Mouse (Mus musculus): ENCODE measurements around the gene Pcdh9. TPM values are rescaled to one million over a fixed set of nuclear protein-coding genes. Genes with fewer than 3 reads are reported as not detected.

Gene Pcdh9
- polyA plus RNA-seq, 1 experiment from 2014 or later: 40.4 TPM

DNA sequence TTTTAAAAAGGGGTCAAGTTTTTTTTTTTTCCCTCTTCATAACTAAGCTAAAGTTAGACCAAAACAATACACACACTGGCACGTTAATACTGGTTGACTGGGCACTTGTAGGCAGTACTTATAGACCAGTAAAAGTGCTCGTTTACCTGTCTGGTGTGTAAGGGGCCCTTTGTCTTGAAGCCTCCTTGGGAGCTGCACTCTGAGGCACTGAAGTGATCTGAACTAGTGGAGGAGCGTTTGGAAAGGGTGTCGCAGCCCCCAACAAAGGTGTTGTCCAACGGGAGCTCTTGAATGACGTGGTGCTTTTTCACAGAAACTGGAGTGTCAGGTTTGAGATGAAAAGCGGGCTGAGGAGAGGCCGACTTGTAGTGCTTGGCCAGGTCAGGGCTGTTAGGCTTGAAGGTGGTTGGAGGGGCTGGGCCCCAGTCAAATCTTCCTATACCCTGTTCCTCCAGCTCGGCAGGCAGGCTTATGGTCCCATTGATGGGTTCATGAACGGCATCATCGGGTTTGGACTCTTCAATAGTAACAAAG lies 4.9 kb downstream of the Pcdh9 start:
- ATAC-seq (ENCODE audit: low FRiP score): no peak
- H3K36me3 ChIP-seq (ENCODE audit: control insufficient read depth, insufficient read depth, low read length): no peaks in the 10 kb centered on the region
- WGBS: 84% methylated on average over 11 of the region's 11 CpGs
- no peak overlapping the region for H3K4me2 ChIP-seq
- no peak overlapping the region for H3K9ac ChIP-seq (ENCODE audit: low read length)
- H3K9me3 ChIP-seq (ENCODE audit: control insufficient read depth, low read length): no peaks in the 10 kb centered on the region
- no peaks in the 10 kb centered on the region for H3K27me3 ChIP-seq (ENCODE audit: control insufficient read depth, insufficient read depth, low read length)
- DNase-seq (ENCODE audit: low spot score, missing footprints): no peak
- no peak overlapping the region for H3K27ac ChIP-seq (ENCODE audit: low read depth, low read length)
- H3K4me1 ChIP-seq (ENCODE audit: control insufficient read depth, insufficient read depth, low read length): 0 out of 2 replicates have a peak, but pooled peaks cover 2% of the 10 kb centered on the region
- no peak overlapping the region for H3K4me3 ChIP-seq (ENCODE audit: low read depth, low read length)

DNA sequence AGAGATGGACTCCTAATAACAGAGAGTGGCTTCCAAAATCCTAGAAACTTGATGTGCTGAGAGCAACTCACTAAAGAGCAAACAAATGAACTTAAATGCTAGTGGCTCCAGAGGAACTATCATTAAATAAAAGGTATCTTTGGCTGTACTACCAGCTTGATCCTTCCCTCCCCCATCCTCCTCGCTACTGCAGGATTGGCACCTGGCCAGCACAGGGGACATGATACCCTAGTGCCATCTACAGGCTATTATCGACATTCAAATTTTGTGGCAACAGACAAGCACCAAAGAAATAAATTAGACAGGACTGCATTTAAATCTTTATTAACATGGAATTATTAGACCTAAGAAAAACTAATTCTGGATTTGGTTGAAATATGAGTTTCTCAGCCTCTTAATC lies 6.0 kb downstream of the Pcdh9 start:
- Histone ChIP-seq H3K4me2 (no peak overlapping the region), H3K4me1 (ENCODE audit: control insufficient read depth, insufficient read depth, low read length) (0 out of 2 replicates have a peak, but pooled peaks cover 2% of the 10 kb centered on the region), H3K27ac (ENCODE audit: low read depth, low read length) (no peak overlapping the region), H3K27me3 (ENCODE audit: control insufficient read depth, insufficient read depth, low read length) (no peaks in the 10 kb centered on the region), H3K9me3 (ENCODE audit: control insufficient read depth, low read length) (no peaks in the 10 kb centered on the region), H3K36me3 (ENCODE audit: control insufficient read depth, insufficient read depth, low read length) (no peaks in the 10 kb centered on the region), H3K4me3 (ENCODE audit: low read depth, low read length) (no peak overlapping the region), H3K9ac (ENCODE audit: low read length) (no peak overlapping the region)
- 6% methylated on average over 2 of the region's 2 CpGs for WGBS
- peak; percentile 82 for ATAC-seq (ENCODE audit: low FRiP score)
- peak; percentile 94 for DNase-seq (ENCODE audit: low spot score, missing footprints)

- H3K9me3 ChIP-seq (ENCODE audit: control insufficient read depth, low read length): no peaks in the 10 kb centered on the region
- H3K4me3 ChIP-seq (ENCODE audit: low read depth, low read length): no peak overlapping the region
- H3K4me1 ChIP-seq (ENCODE audit: control insufficient read depth, insufficient read depth, low read length): 0 out of 2 replicates have a peak, but pooled peaks cover 2% of the 10 kb centered on the region
- DNase-seq (ENCODE audit: low spot score, missing footprints) (no peak), ATAC-seq (ENCODE audit: low FRiP score) (no peak)
- 90% methylated on average over 1 of the region's 1 CpGs for WGBS
- H3K36me3 ChIP-seq (ENCODE audit: control insufficient read depth, insufficient read depth, low read length): no peaks in the 10 kb centered on the region
- no peaks in the 10 kb centered on the region for H3K27me3 ChIP-seq (ENCODE audit: control insufficient read depth, insufficient read depth, low read length)
- no peak overlapping the region for H3K27ac ChIP-seq (ENCODE audit: low read depth, low read length)
- H3K4me2 ChIP-seq: no peak overlapping the region
- no peak overlapping the region for H3K9ac ChIP-seq (ENCODE audit: low read length)
Observed at GRCm38 (mm10) chr14:93880071-93880470, 10.4 kb downstream of the Pcdh9 start.

GRCm38 (mm10) chr14:93875968-93876367 lies 14.5 kb downstream of the Pcdh9 start:
- 90% methylated on average over 1 of the region's 1 CpGs for WGBS
- DNase-seq (ENCODE audit: low spot score, missing footprints): no peak

DNA sequence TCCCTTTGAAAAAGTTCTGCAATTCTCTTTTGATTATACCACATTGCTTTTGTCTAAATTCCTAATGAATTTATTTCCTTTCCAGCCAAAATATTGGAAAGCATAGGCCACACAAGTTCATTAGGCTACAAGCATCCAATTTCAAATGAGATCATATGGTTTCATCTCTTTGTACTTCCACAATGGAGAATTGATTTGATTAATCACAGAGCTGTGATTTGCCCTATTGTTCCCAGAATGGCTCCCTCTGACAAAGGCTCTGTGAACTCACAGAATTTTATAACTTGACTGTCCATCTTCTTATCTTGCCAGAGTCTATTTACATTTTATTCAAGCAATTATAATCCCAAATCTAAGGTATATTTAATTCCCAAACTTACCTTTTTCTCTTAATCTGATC lies 22.3 kb downstream of the Pcdh9 start:
- Histone ChIP-seq H3K36me3 (ENCODE audit: control insufficient read depth, insufficient read depth, low read length) (no peaks in the 10 kb centered on the region), H3K4me2 (no peak overlapping the region), H3K4me3 (ENCODE audit: low read depth, low read length) (no peak overlapping the region), H3K4me1 (ENCODE audit: control insufficient read depth, insufficient read depth, low read length) (no peaks in the 10 kb centered on the region), H3K9ac (ENCODE audit: low read length) (no peak overlapping the region), H3K9me3 (ENCODE audit: control insufficient read depth, low read length) (no peaks in the 10 kb centered on the region), H3K27me3 (ENCODE audit: control insufficient read depth, insufficient read depth, low read length) (no peaks in the 10 kb centered on the region), H3K27ac (ENCODE audit: low read depth, low read length) (no peak overlapping the region)
- ATAC-seq (ENCODE audit: low FRiP score) (no peak), DNase-seq (ENCODE audit: low spot score, missing footprints) (no peak)

More at GRCm38 (mm10) chr14:93875968-93876367, 14.5 kb downstream of the Pcdh9 start:
- no peak for ATAC-seq (ENCODE audit: low FRiP score)
- Histone ChIP-seq H3K4me1 (ENCODE audit: control insufficient read depth, insufficient read depth, low read length) (no peaks in the 10 kb centered on the region), H3K9ac (ENCODE audit: low read length) (no peak overlapping the region), H3K9me3 (ENCODE audit: control insufficient read depth, low read length) (no peaks in the 10 kb centered on the region), H3K36me3 (ENCODE audit: control insufficient read depth, insufficient read depth, low read length) (no peaks in the 10 kb centered on the region), H3K4me3 (ENCODE audit: low read depth, low read length) (no peak overlapping the region), H3K27ac (ENCODE audit: low read depth, low read length) (no peak overlapping the region), H3K27me3 (ENCODE audit: control insufficient read depth, insufficient read depth, low read length) (no peaks in the 10 kb centered on the region), H3K4me2 (no peak overlapping the region)

DNA sequence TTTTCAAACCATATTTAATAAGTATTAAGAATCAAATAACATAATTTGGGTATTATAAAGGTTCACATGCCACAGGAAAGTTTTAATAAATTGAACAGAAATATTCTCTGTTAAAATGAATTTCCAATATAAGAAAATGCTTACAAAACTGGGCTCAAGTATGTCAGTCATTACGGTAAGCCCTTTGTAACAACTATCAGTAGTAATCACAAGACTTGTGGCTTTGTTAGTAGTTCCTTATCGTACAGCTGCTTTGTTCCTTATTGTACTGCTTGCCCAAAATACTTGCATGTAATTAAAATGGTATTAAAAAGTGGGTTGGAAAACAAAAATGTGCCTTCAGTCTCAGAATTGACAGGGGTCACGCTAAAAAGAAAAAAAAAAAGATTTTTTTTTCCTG lies 32.4 kb downstream of the Pcdh9 start:
- Histone ChIP-seq H3K9me3 (ENCODE audit: control insufficient read depth, low read length) (no peaks in the 10 kb centered on the region), H3K36me3 (ENCODE audit: control insufficient read depth, insufficient read depth, low read length) (no peaks in the 10 kb centered on the region), H3K27me3 (ENCODE audit: control insufficient read depth, insufficient read depth, low read length) (no peaks in the 10 kb centered on the region), H3K27ac (ENCODE audit: low read depth, low read length) (no peak overlapping the region), H3K9ac (ENCODE audit: low read length) (no peak overlapping the region), H3K4me3 (ENCODE audit: low read depth, low read length) (no peak overlapping the region), H3K4me2 (no peak overlapping the region), H3K4me1 (ENCODE audit: control insufficient read depth, insufficient read depth, low read length) (no peaks in the 10 kb centered on the region)
- WGBS: 71% methylated on average over 3 of the region's 3 CpGs
- ATAC-seq (ENCODE audit: low FRiP score) (no peak), DNase-seq (ENCODE audit: low spot score, missing footprints) (no peak)

- Histone ChIP-seq H3K27ac (ENCODE audit: low read depth, low read length) (no peak overlapping the region), H3K36me3 (ENCODE audit: control insufficient read depth, insufficient read depth, low read length) (no peaks in the 10 kb centered on the region), H3K27me3 (ENCODE audit: control insufficient read depth, insufficient read depth, low read length) (no peaks in the 10 kb centered on the region), H3K4me3 (ENCODE audit: low read depth, low read length) (no peak overlapping the region), H3K9me3 (ENCODE audit: control insufficient read depth, low read length) (no peaks in the 10 kb centered on the region), H3K9ac (ENCODE audit: low read length) (no peak overlapping the region), H3K4me1 (ENCODE audit: control insufficient read depth, insufficient read depth, low read length) (no peaks in the 10 kb centered on the region; the same call in 1 of the 2 replicates), H3K4me2 (no peak overlapping the region)
- 26% methylated on average over 1 of the region's 1 CpGs for WGBS
- DNase-seq (ENCODE audit: low spot score, missing footprints) (peak; percentile 78), ATAC-seq (ENCODE audit: low FRiP score) (peak; percentile 61; the same call in 1 of the 2 replicates)
Observed at GRCm38 (mm10) chr14:93846091-93846677, 44.3 kb downstream of the Pcdh9 start.

DNA sequence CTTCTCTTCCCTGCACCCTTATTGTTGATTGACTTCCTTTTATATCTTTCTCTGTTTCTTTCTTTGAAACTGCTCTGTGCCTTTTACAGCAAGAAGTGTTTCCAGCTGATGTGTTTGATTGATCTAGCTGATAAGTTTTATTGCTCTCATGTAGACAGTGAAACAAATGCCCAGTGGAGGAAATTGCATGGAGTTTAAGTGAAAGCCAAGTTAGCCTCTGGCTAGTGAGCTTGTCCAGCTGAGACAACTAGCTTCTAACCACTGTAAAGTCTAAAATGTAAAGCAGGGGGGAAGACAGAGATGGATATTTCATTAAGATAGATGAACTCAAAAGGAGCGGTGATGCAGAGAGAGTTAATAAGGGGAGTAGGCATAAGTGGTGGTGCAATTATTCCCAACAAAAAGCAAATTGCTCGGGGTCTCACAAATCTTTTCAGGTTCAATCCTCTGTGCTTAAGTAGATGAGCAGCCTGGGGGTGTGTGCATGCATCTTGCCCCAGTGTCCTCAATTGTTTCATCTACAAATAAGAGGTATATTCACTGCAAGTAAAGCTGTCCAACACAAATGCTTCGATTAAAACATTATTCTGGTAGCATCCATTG lies 47.7 kb downstream of the Pcdh9 start:
- H3K9ac ChIP-seq (ENCODE audit: low read length): no peak overlapping the region
- WGBS: 53% methylated on average over 3 of the region's 3 CpGs
- H3K27ac ChIP-seq (ENCODE audit: low read depth, low read length): no peak overlapping the region
- 0 out of 2 replicates have a peak, but pooled peaks have one; percentile 35 for ATAC-seq (ENCODE audit: low FRiP score)
- no peaks in the 10 kb centered on the region for H3K36me3 ChIP-seq (ENCODE audit: control insufficient read depth, insufficient read depth, low read length)
- H3K9me3 ChIP-seq (ENCODE audit: control insufficient read depth, low read length): no peaks in the 10 kb centered on the region
- no peaks in the 10 kb centered on the region for H3K27me3 ChIP-seq (ENCODE audit: control insufficient read depth, insufficient read depth, low read length)
- no peaks in the 10 kb centered on the region; the same call in 1 of the 2 replicates for H3K4me1 ChIP-seq (ENCODE audit: control insufficient read depth, insufficient read depth, low read length)
- no peak overlapping the region for H3K4me3 ChIP-seq (ENCODE audit: low read depth, low read length)
- H3K4me2 ChIP-seq: no peak overlapping the region
- DNase-seq (ENCODE audit: low spot score, missing footprints): no peak

DNA sequence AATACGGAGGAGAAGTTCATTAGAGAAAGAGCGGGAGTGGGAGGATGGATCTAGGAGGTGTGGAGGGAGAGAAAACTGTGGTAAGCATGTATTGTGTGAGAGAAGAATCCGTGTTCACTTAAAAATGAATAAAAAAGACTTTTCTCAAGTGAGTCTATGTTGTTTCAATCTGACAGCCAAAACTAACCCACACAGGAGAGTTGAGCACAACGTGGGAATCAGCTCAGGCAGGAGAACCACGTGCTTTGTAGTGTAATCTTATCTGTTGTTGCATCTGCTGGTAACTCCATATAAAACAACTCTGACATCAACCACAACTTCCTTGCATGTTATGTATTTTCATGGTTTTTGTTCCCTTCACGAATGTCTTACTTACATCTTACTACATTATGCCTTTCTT lies 58.0 kb downstream of the Pcdh9 start:
- no peaks in the 10 kb centered on the region for H3K27me3 ChIP-seq (ENCODE audit: control insufficient read depth, insufficient read depth, low read length)
- 92% methylated on average over 6 of the region's 6 CpGs for WGBS
- H3K9me3 ChIP-seq (ENCODE audit: control insufficient read depth, low read length): no peaks in the 10 kb centered on the region
- H3K4me3 ChIP-seq (ENCODE audit: low read depth, low read length): no peak overlapping the region
- H3K4me1 ChIP-seq (ENCODE audit: control insufficient read depth, insufficient read depth, low read length): no peaks in the 10 kb centered on the region
- DNase-seq (ENCODE audit: low spot score, missing footprints) (no peak), ATAC-seq (ENCODE audit: low FRiP score) (no peak)
- H3K27ac ChIP-seq (ENCODE audit: low read depth, low read length): no peak overlapping the region
- no peak overlapping the region for H3K9ac ChIP-seq (ENCODE audit: low read length)
- H3K4me2 ChIP-seq: no peak overlapping the region
- H3K36me3 ChIP-seq (ENCODE audit: control insufficient read depth, insufficient read depth, low read length): no peaks in the 10 kb centered on the region
